19 mouse cellular contexts compared by ENCODE assay signal in genomic region chr2:137078771-137079170, GRCm38 (mm10). TPM values are rescaled to one million over a fixed set of nuclear protein-coding genes. Genes with fewer than 3 reads are reported as not detected.
A peak's percentile ranks its signal among the peaks of the same experiment; 100 is the strongest.
DNase-seq lines count a peak whose midpoint lies in the region; ATAC-seq and TF ChIP-seq lines count a peak whose summit lies in the region.
"Had no signal": no experiment of that assay in that cellular context is flagged by ENCODE, and none has a peak within 500 bp of the region (broad histone marks: within the 10 kb centered on the region; RNA-seq: fewer than 3 reads in every experiment).

No protein-coding gene starts in this region.

- no peak overlapping the region for H3K27ac ChIP-seq in hindbrain, embryonic 10.5 days
- H3K27ac ChIP-seq in hindbrain, embryonic 16.5 days (ENCODE audit: low read depth, low read length) = no peak overlapping the region
- H3K27ac ChIP-seq in brown adipose tissue, adult 24 weeks (replicated peaks; ENCODE audit: low read depth, low read length) = peak overlapping the region; percentile 51
- peak overlapping the region; percentile 43 for H3K27ac ChIP-seq in embryonic fibroblast, embryonic 13.5 days (ENCODE audit: insufficient read depth, low read length)
- H3K27ac ChIP-seq: forebrain, embryonic 15.5 days; hindbrain, embryonic 13.5 days; lung, embryonic 15.5 days; midbrain, embryonic 12.5 days had no signal

- 65% methylated on average over 4 of the region's 4 CpGs for WGBS in hindbrain, embryonic 10.5 days
- whole genome bisulfite sequencing in hindbrain, embryonic 16.5 days = 75% methylated on average over 4 of the region's 4 CpGs

- no peak for TF ChIP-seq POLR2A in embryonic fibroblast, embryonic 13.5 days (IDR thresholded peaks at IDR 0.05; ENCODE audit: low read depth, low read length)

- DNase-seq in hindbrain, embryonic 10.5 days (ENCODE audit: low spot score) = peak; percentile 1
- peak; percentile 37 for DNase-seq in kidney, postnatal 10 days
- no peak for DNase-seq in kidney, postnatal 36 days
- DNase-seq: adrenal gland, postnatal 36 days; B cell, adult 2 months; cerebellum, adult 2 months; cerebellum, postnatal 14 days; kidney, adult 8-10 months; retina, postnatal 1 day; right cerebral cortex, postnatal 14 days had no signal

- H3K36me3 ChIP-seq in hindbrain, embryonic 10.5 days = peaks cover 27% of the 10 kb centered on the region
- no peaks in the 10 kb centered on the region for H3K36me3 ChIP-seq in hindbrain, embryonic 16.5 days (ENCODE audit: control insufficient read depth, insufficient read depth, low read length)

- no peaks in the 10 kb centered on the region for H3K9me3 ChIP-seq in hindbrain, embryonic 10.5 days
- H3K9me3 ChIP-seq in hindbrain, embryonic 16.5 days (ENCODE audit: control insufficient read depth, low read length) = no peaks in the 10 kb centered on the region
- H3K9me3 ChIP-seq: forebrain, embryonic 10.5 days; forebrain, embryonic 15.5 days; heart, embryonic 15.5 days; hindbrain, embryonic 13.5 days; lung, embryonic 15.5 days; midbrain, embryonic 12.5 days had no signal

- no peaks in the 10 kb centered on the region for H3K27me3 ChIP-seq in hindbrain, embryonic 10.5 days (ENCODE audit: insufficient read depth, poor library complexity, severe bottlenecking)
- H3K27me3 ChIP-seq in hindbrain, embryonic 16.5 days (replicated peaks; ENCODE audit: control insufficient read depth, insufficient read depth, low read length) = no peaks in the 10 kb centered on the region
- H3K27me3 ChIP-seq: forebrain, embryonic 15.5 days; heart, embryonic 15.5 days; hindbrain, embryonic 13.5 days; lung, embryonic 15.5 days; midbrain, embryonic 12.5 days had no signal

- TF ChIP-seq CTCF in embryonic fibroblast, embryonic 13.5 days (IDR thresholded peaks at IDR 0.05; ENCODE audit: borderline replicate concordance, insufficient read depth, low read length) = no peak

- ATAC-seq in hindbrain, embryonic 16.5 days = no peak
- ATAC-seq: forebrain, embryonic 15.5 days had no signal

- H3K4me2 ChIP-seq in hindbrain, embryonic 16.5 days (ENCODE audit: low read length) = no peak overlapping the region
- H3K4me2 ChIP-seq: forebrain, embryonic 15.5 days; heart, embryonic 15.5 days; hindbrain, embryonic 13.5 days; lung, embryonic 15.5 days; midbrain, embryonic 12.5 days had no signal

- H3K4me3 ChIP-seq in hindbrain, embryonic 10.5 days = no peak overlapping the region
- no peak overlapping the region for H3K4me3 ChIP-seq in hindbrain, embryonic 16.5 days (ENCODE audit: low read length)
- no peak overlapping the region for H3K4me3 ChIP-seq in brown adipose tissue, adult 24 weeks (ENCODE audit: insufficient read depth, low read depth, low read length)
- no peak overlapping the region for H3K4me3 ChIP-seq in embryonic fibroblast, embryonic 13.5 days (ENCODE audit: insufficient read depth, low read length)
- H3K4me3 ChIP-seq: forebrain, embryonic 10.5 days; forebrain, embryonic 15.5 days; heart, embryonic 15.5 days; hindbrain, embryonic 13.5 days; lung, embryonic 15.5 days; midbrain, embryonic 12.5 days had no signal

- H3K9ac ChIP-seq in hindbrain, embryonic 16.5 days (ENCODE audit: low read depth, low read length) = no peak overlapping the region
- H3K9ac ChIP-seq: forebrain, embryonic 15.5 days; heart, embryonic 15.5 days; hindbrain, embryonic 13.5 days; lung, embryonic 15.5 days; midbrain, embryonic 12.5 days had no signal

- peaks cover 66% of the 10 kb centered on the region for H3K4me1 ChIP-seq in hindbrain, embryonic 10.5 days (replicated peaks)
- H3K4me1 ChIP-seq in hindbrain, embryonic 16.5 days (ENCODE audit: control insufficient read depth, insufficient read depth, low read depth, low read length) = peaks cover 3% of the 10 kb centered on the region
- peaks cover 27% of the 10 kb centered on the region for H3K4me1 ChIP-seq in brown adipose tissue, adult 24 weeks (ENCODE audit: control insufficient read depth, insufficient read depth, insufficient read length, low read length)
- peaks cover 19% of the 10 kb centered on the region for H3K4me1 ChIP-seq in embryonic fibroblast, embryonic 13.5 days (ENCODE audit: control insufficient read depth, insufficient read depth, low read length)

RNA-seq across cellular contexts. Expression of gene Jag1, which starts 37.7 kb away (rescaled TPM):
- polyA plus RNA-seq in hindbrain, embryonic 10.5 days (2016; fragmentation: Nextera tagmentation; extraction: Ambion mirVana) = 21.2 and 30.5 TPM in 2 replicates
- 5.1 and 9.2 TPM in 2 replicates for polyA plus RNA-seq in hindbrain, embryonic 16.5 days (2015; fragmentation: Nextera tagmentation; extraction: Ambion mirVana)
- polyA plus RNA-seq in brown adipose tissue, adult 24 weeks (2012; ENCODE audit: insufficient read depth, insufficient read length, missing spikeins) = 7.9 and 11.2 TPM in 2 replicates
- polyA plus RNA-seq in embryonic fibroblast, embryonic 13.5 days (2011; ENCODE audit: insufficient read length, low read depth, missing spikeins) = 48.2 and 67.6 TPM in 2 replicates

Comparison
In these comparisons a context has a peak if more than half of its experiments do, and no peak if none do; other contexts are left out.
1. DNase-seq: peak in hindbrain, embryonic 10.5 days (single experiment) and kidney, postnatal 10 days (single experiment); none in kidney, postnatal 36 days (0 of 2).
2. H3K27ac ChIP-seq: peak in brown adipose tissue, adult 24 weeks (single experiment) and embryonic fibroblast, embryonic 13.5 days (single experiment); none in hindbrain, embryonic 10.5 days (single experiment) and hindbrain, embryonic 16.5 days (single experiment).